Comparison of ENCODE assay signal across 10 mouse cellular contexts in genomic region chr7:122065656-122066055, GRCm38 (mm10). TPM values are rescaled to one million over a fixed set of nuclear protein-coding genes. Genes with fewer than 3 reads are reported as not detected.
DNase-seq lines count a peak whose midpoint lies in the region; ATAC-seq lines count a peak whose summit lies in the region.
"Had no signal": no experiment of that assay in that cellular context is flagged by ENCODE, and none has a peak within 500 bp of the region (broad histone marks: within the 10 kb centered on the region; RNA-seq: fewer than 3 reads in every experiment).

No protein-coding gene starts in this region.

- H3K9ac ChIP-seq in heart, embryonic 11.5 days (ENCODE audit: low read depth, low read length) = 0 out of 2 replicates have a peak overlapping the region, but pooled peaks have one; percentile 31
- H3K9ac ChIP-seq in forebrain, embryonic 11.5 days (ENCODE audit: low read length) = no peak overlapping the region
- peak overlapping the region; percentile 98 for H3K9ac ChIP-seq in liver, embryonic 11.5 days (ENCODE audit: low read depth, low read length)

- H3K27me3 ChIP-seq in heart, embryonic 11.5 days (ENCODE audit: control insufficient read depth, insufficient read depth, low read length) = no peaks in the 10 kb centered on the region
- H3K27me3 ChIP-seq in forebrain, embryonic 11.5 days (ENCODE audit: control insufficient read depth, insufficient read depth, low read length) = no peaks in the 10 kb centered on the region
- H3K27me3 ChIP-seq in liver, embryonic 11.5 days (replicated peaks; ENCODE audit: control insufficient read depth, insufficient read depth, low read length) = no peaks in the 10 kb centered on the region

- peak overlapping the region; percentile 6 for H3K4me3 ChIP-seq in heart, embryonic 11.5 days (ENCODE audit: low read depth, low read length)
- no peak overlapping the region for H3K4me3 ChIP-seq in forebrain, embryonic 11.5 days (ENCODE audit: low read depth, low read length)
- H3K4me3 ChIP-seq in liver, embryonic 11.5 days (ENCODE audit: low read depth, low read length) = peak overlapping the region; percentile 100

- WGBS in heart, embryonic 11.5 days (ENCODE audit: insufficient replicate concordance) = 50% methylated on average over 1 of the region's 1 CpGs
- WGBS in forebrain, embryonic 11.5 days = 86% methylated on average over 1 of the region's 1 CpGs
- WGBS in liver, embryonic 11.5 days = 62% methylated on average over 1 of the region's 1 CpGs

- no peak for DNase-seq in heart, adult 11 months
- DNase-seq in A20 (ENCODE audit: low read depth, low spot score) = peak; percentile 61
- DNase-seq in forebrain, embryonic 11.5 days (ENCODE audit: low spot score) = no peak
- no peak for DNase-seq in liver, embryonic 11.5 days (ENCODE audit: low spot score)
- no peak for DNase-seq in spleen, adult 18-20 months
- DNase-seq in cerebellum, adult 9-11 months = no peak
- DNase-seq in gastrocnemius, postnatal 14 days = no peak
- DNase-seq: left cerebral cortex, postnatal 4 days; right cerebral cortex, postnatal 25 days had no signal

- peak overlapping the region; percentile 74 for H3K4me2 ChIP-seq in heart, embryonic 11.5 days
- H3K4me2 ChIP-seq in forebrain, embryonic 11.5 days (ENCODE audit: low read depth, low read length, severe bottlenecking) = peak overlapping the region; percentile 87; the same call in 1 of the 2 replicates
- H3K4me2 ChIP-seq in liver, embryonic 11.5 days = peak overlapping the region; percentile 94

- H3K9me3 ChIP-seq in heart, embryonic 11.5 days (replicated peaks; ENCODE audit: control insufficient read depth, low read length) = no peaks in the 10 kb centered on the region
- no peaks in the 10 kb centered on the region for H3K9me3 ChIP-seq in forebrain, embryonic 11.5 days (ENCODE audit: control insufficient read depth, low read length)
- no peaks in the 10 kb centered on the region for H3K9me3 ChIP-seq in liver, embryonic 11.5 days (ENCODE audit: control insufficient read depth, low read length)

- intact Hi-C loops in gastrocnemius, postnatal 14 days (cut with DNase I; ENCODE audit: low total_unique reads) = no loop called here

- no peak for ATAC-seq in heart, embryonic 11.5 days (replicated peaks; ENCODE audit: insufficient number of reproducible peaks, low FRiP score, low TSS enrichment)
- no peak for ATAC-seq in forebrain, embryonic 11.5 days (replicated peaks; ENCODE audit: low FRiP score)
- no peak for ATAC-seq in liver, embryonic 11.5 days (replicated peaks; ENCODE audit: low FRiP score)

- H3K27ac ChIP-seq in heart, embryonic 11.5 days (ENCODE audit: low read depth, low read length) = peak overlapping the region; percentile 37
- no peak overlapping the region for H3K27ac ChIP-seq in forebrain, embryonic 11.5 days (ENCODE audit: low read depth, low read length)
- peak overlapping the region; percentile 92; the same call in 1 of the 2 replicates for H3K27ac ChIP-seq in liver, embryonic 11.5 days (ENCODE audit: low read depth, low read length)

- peaks cover 6% of the 10 kb centered on the region for H3K36me3 ChIP-seq in heart, embryonic 11.5 days (ENCODE audit: control insufficient read depth, insufficient read depth, low read length)
- no peaks in the 10 kb centered on the region; the same call in 1 of the 2 replicates for H3K36me3 ChIP-seq in forebrain, embryonic 11.5 days (ENCODE audit: control insufficient read depth, insufficient read depth, low read length)
- peaks cover 12% of the 10 kb centered on the region for H3K36me3 ChIP-seq in liver, embryonic 11.5 days (ENCODE audit: control insufficient read depth, insufficient read depth, low read length)

- peaks cover 13% of the 10 kb centered on the region for H3K4me1 ChIP-seq in heart, embryonic 11.5 days (ENCODE audit: control insufficient read depth, insufficient read depth, low read length)
- peaks cover 10% of the 10 kb centered on the region; the same call in 1 of the 2 replicates for H3K4me1 ChIP-seq in forebrain, embryonic 11.5 days (replicated peaks; ENCODE audit: control insufficient read depth, insufficient read depth, low read length)
- peaks cover 24% of the 10 kb centered on the region for H3K4me1 ChIP-seq in liver, embryonic 11.5 days (replicated peaks; ENCODE audit: control insufficient read depth, insufficient read depth, low read length)

RNA-seq across cellular contexts. Expression of gene Ubfd1, which starts 1.3 kb away (rescaled TPM):
- 67.4 and 71.0 TPM in 2 replicates for polyA plus RNA-seq in heart, embryonic 11.5 days (2014; fragmentation: Nextera tagmentation; extraction: Ambion mirVana)
- 89.0 and 90.6 TPM in 2 replicates for polyA plus RNA-seq in forebrain, embryonic 11.5 days (2014; fragmentation: Nextera tagmentation; extraction: Ambion mirVana)
- 59.7 and 64.9 TPM in 2 replicates for polyA plus RNA-seq in liver, embryonic 11.5 days (2014; fragmentation: Nextera tagmentation; extraction: Ambion mirVana)
- 10 to 100 TPM; 25.5 to 25.7 TPM for total RNA-seq in gastrocnemius, postnatal 14 days (2021)

RNA-seq across cellular contexts. Expression of gene Ears2, which starts 1.4 kb away (rescaled TPM):
- 21.4 and 24.6 TPM in 2 replicates for polyA plus RNA-seq in heart, embryonic 11.5 days (2014; fragmentation: Nextera tagmentation; extraction: Ambion mirVana)
- 18.1 and 18.3 TPM in 2 replicates for polyA plus RNA-seq in forebrain, embryonic 11.5 days (2014; fragmentation: Nextera tagmentation; extraction: Ambion mirVana)
- 16.1 and 18.0 TPM in 2 replicates for polyA plus RNA-seq in liver, embryonic 11.5 days (2014; fragmentation: Nextera tagmentation; extraction: Ambion mirVana)
- total RNA-seq in gastrocnemius, postnatal 14 days (2021) = 1 to 10 TPM; 8.3 to 9.6 TPM

RNA-seq across cellular contexts. Expression of gene Ndufab1, which starts 36.0 kb away (rescaled TPM):
- 1,202 and 1,222 TPM in 2 replicates for polyA plus RNA-seq in heart, embryonic 11.5 days (2014; fragmentation: Nextera tagmentation; extraction: Ambion mirVana)
- polyA plus RNA-seq in forebrain, embryonic 11.5 days (2014; fragmentation: Nextera tagmentation; extraction: Ambion mirVana) = 625 TPM in 2 replicates
- polyA plus RNA-seq in liver, embryonic 11.5 days (2014; fragmentation: Nextera tagmentation; extraction: Ambion mirVana) = 811 and 834 TPM in 2 replicates
- 100 to 1,000 TPM; 675 to 794 TPM for total RNA-seq in gastrocnemius, postnatal 14 days (2021)

RNA-seq across cellular contexts. Expression of gene Gga2, which starts 44.6 kb away (rescaled TPM):
- polyA plus RNA-seq in heart, embryonic 11.5 days (2014; fragmentation: Nextera tagmentation; extraction: Ambion mirVana) = 40.6 and 68.0 TPM in 2 replicates
- 60.1 and 60.6 TPM in 2 replicates for polyA plus RNA-seq in forebrain, embryonic 11.5 days (2014; fragmentation: Nextera tagmentation; extraction: Ambion mirVana)
- polyA plus RNA-seq in liver, embryonic 11.5 days (2014; fragmentation: Nextera tagmentation; extraction: Ambion mirVana) = 69.4 and 87.7 TPM in 2 replicates
- 10 to 100 TPM; 15.6 to 19.2 TPM for total RNA-seq in gastrocnemius, postnatal 14 days (2021)
